Mouse (Mus musculus) left cerebral cortex, postnatal 25 days (tissue): Measurements from ENCODE around the gene Erlin1. TPM values are rescaled to one million over a fixed set of nuclear protein-coding genes. Genes with fewer than 3 reads are reported as not detected.

Experiments
- DNase-seq, 2 experiments: peaks; one replicate each; pipeline ENCODE4 v3.0.0; 2022; ENCODE audit warnings: low spot score in 2 of 2, mixed read lengths in 1 of 2
- intact Hi-C: fragments of 180-260 bp; cut with DNase I; formaldehyde crosslinking; loops from one replicate; pipeline ENCODE4 v1.15.1; 2025
- total RNA-seq, 2 experiments: library from RNA; stranded (reverse); gene quantifications; 2 replicates each; pipeline ENCODE4 v1.2.3; 2021

Gene Erlin1
- total RNA-seq, 2 experiments from 2014 or later = 21.4 to 25.5 TPM

DNA sequence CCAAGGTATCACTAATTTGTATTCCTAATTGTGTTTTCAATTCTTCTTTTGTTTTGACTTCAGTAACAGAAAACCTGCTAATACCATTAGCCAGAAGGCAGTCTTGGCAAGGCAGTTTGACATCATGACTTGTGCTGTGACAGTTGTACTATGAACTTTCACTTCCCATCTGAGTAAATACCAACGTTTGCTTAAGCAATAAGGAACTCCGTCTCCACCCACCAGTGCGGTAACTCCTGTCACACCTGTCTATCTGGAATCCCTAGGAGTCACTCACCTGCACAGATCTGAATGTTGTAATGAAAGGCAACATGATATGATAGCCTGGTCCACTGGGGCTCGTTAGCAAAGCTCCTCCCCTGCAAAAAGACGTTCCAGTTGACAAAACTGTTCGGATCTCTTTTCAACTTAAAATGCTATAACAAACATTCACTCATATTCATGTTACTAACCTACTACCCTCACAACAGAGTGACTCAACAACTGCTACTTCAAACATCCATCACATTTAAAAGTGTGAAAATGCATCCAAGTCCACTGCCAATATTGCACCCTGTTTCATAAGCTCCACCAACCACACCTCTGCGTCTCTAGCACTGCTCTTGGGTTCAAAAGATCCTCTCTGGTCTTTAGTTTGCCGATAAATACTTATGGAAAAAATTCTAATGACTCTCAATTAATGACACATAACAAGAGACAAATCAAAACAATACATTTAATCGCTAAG lies 2.1 kb downstream of the Erlin1 start:
- DNase-seq = no peak
- intact Hi-C loops = no loop called here

DNA sequence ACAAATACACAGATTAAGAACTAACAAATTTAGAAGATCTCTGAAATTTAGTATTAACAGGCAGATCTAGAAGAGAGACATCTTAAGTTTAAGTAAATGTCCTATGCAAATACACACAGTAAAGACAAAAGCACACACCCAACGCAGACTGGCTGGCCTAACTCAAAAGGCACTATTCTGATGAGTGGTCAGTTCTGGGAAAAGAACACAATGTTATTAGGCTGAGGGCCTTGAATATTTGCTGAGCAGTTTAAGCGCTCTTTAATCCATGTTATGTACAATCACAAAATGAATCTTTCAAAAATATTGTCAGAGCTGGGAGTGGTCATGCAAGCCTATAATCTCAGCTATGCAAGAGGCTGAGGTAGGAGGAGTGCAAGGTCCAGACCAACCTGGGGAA lies 4.9 kb downstream of the Erlin1 start:
- intact Hi-C loops = no loop called here
- DNase-seq = no peak

DNA sequence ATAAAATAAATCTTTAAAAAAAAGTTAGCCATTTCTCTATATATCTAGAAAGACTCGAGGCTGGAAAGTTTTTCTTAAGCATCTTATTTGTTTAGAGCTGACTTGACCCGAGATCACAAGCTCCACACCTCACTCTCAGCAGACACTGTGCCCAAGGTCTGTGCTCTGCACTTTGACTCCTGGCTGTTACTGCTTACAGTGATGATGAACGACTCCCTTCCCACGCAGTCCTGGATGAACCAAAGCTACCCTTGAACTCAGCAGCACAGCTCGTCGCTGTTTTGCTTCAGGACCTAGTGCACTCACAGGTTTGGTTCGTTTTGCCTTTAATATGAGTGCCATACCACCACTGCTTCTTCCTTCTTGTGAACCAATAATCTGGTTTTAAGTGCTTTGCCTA lies 5.8 kb downstream of the Erlin1 start:
- DNase-seq = no peak
- intact Hi-C loops = no loop called here

DNA sequence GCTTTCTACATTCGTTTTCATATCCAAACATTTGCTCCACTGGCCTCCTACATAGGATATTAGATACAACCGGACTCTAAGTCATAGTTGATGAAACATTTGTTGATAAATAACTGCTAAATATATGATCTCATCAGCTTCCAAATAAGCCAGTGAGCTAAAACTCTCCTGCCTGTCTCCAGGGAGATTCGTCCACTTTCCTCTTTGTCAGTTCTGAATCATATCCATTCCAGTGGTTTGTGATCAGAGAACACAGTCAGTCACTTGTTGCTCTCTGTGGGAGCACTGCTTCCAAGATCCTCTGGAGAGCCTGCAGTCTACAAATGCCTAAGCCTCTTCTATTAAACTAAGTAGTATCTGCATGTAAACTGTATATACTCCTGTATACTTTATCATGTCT lies 9.4 kb downstream of the Erlin1 start:
- intact Hi-C loops = no loop called here
- DNase-seq = no peak

DNA sequence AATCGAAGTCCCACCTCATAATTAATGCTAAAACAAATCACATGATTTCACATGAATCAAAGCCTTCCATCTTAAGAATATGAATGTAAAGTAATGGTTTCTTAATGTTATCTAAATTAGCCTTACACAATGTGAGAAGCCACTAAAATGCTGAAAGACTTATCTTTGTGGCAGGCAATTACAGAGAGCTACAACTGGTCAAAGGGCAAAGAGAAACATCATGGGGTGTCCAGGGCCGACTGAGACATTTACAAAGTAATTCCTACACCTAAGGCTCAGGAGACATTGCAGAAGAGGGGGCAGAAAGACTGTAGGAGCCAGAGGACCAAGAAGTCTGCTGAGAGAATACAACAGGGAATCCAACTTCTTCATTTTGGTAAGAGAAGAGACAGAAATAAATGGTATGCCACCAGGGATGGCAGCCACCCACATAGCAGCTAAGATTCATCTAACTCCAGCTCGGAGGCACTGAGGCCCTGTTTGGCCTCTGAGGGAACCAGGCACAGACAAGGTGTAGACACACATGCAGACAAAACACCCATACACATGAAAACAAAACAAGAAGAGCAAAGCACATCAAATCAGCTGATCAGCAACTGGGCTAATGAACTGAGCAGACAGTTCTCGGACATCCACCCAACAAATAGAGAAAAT lies 14.3 kb downstream of the Erlin1 start:
- peak in 1 of 2 experiments; percentile 53 for DNase-seq
- intact Hi-C loops = no loop called here

DNA sequence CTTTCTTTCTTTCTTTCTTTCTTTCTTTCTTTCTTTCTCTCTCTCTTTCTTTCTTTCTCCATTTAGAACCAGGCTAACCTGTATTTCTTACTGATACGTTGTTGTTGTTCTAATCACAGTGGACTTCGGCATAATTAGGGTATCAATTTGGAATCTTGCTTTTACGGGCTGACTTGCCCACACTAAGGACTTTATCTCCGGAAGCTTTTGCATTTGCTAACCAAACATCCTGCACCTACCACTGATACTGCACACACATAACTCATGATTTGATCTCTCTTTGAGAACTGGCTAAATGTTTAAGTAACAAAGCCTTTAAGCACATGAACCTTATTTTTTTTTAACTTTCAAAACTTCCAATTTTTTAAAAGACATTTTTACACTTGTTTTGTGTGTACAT lies 19.2 kb downstream of the Erlin1 start:
- intact Hi-C loops = no loop called here
- no peak for DNase-seq

DNA sequence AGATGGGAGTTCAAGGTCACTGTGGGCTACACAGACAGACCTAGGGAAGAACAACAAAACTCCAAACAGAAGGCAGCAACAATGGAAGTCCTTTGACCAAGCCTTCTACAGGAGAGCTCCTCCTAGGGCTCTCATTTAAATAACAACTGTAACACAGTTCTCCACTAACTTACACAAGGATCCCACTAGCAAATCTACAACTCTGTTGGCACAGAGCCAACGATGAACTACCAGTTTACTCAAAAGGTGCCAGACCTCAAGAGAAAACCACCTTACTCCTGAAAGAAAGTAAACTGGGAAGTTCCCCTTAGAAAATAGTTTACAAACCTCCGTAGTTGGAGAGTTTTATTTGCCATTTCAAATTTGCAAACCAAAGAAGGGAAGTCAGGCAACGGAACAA lies 20.3 kb downstream of the Erlin1 start:
- intact Hi-C loops = no loop called here

DNA sequence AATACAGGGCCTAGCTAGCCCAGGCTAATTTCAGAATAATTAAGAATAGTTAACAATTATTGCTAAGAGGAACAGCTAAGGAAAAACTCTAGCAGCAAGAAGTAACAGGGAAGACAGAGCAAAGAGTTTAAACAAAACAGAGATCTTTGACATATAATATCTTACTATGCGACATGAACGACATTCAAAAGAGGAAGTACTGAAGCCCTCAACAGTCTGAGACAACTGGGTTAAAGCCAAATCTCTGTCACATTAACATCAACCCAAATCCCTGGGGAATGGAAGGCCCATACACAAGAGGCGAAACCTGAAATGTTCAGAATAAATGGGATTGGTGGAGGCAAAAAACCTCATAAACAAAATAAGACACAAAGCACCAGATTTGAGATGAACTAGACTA lies 23.7 kb downstream of the Erlin1 start:
- intact Hi-C loops = no loop called here
- DNase-seq = no peak

More for the DNA sequence above, 20.3 kb downstream of the Erlin1 start:
- no peak for DNase-seq

DNA sequence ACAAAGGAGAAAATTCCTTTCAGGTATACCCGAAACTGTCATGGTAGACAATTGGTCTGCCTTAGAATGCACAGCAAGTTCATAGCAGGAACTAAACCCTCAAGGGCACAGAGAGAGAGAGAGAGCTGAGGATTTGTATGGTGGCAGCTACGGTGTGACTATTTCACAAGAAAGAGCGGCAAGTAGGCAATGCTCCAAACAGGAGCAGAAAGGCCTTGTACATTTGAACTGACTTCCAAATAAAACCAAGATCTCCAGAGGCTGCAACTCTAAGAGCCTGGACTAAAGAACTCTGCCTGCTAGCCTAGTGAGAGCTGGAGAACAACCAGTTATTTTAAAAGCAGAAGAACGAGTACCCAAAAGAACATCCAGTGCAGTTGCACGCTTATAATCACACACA lies 27.5 kb downstream of the Erlin1 start:
- DNase-seq = no peak
- intact Hi-C loops = no loop called here

DNA sequence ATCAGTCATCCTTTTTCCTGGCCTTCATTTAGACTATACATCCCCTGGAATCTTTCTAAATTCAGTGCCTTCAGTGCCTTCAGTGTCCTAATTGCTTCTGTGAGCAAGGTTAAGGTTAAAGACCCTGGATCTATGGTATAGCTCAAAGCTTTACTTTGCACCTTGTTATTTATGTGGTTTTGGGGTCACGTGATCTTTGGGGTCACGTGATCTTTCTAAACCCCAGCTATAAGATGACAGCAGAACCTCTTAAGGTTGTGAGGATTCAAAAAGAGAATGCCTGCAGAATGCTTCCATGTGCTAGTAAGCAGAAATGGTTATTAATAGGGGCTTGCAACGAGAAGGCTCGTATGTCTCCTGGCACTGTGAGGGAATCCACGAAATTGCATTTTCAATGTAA lies 36.2 kb downstream of the Erlin1 start:
- intact Hi-C loops = no loop called here
- DNase-seq = no peak

DNA sequence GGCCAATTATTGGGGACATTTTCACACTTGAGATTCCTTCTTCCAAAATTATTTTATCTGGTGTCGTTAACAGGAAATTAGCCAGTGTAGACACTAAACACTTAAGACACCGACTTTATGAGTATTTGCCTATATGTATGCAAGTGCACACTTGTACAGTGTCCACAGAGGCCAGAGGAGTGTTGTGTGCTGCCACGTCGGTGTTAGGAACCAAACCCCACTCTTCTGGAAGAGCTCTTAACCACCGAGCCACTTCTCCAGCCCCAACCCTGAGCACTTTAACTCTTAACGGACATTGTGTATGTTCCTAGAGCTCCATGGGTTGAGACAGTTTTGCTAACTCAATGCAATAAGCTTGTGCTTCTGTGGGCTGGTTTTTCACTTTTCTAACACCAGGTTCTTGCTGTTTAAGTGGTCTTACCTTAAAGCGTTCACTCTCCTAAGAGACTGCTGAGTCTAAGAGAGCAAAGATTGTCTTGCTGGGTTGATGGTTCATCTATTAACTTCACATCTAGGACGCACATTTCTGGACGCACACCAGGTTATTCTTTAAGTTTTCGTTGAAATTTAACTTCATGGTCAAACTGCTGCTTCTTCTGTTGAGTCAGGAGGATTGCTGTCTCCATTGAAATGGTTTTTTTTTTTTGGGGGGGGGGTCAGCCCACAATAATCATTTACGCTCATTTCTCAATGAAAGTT lies 37.4 kb downstream of the Erlin1 start:
- DNase-seq = no peak
- intact Hi-C loops = no loop called here

DNA sequence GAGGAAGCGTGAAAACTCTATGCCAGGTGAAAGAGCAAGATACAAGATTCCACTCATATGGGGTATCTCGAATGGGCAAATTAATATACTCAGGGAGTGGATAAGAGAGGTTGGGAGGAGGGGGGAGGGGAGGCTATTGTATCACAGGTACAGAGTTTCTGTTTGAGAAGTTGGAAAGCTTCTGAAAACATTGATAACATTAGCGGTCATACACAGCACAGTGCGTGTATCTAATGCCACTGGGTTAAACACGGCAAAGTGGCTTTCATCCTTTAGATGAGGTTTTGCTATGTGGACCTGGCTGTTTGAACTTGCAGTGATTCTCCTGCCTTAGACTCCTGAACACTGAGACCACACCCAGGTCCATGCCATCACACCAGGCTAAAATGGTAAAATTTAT lies 39.6 kb downstream of the Erlin1 start:
- DNase-seq = no peak

DNA sequence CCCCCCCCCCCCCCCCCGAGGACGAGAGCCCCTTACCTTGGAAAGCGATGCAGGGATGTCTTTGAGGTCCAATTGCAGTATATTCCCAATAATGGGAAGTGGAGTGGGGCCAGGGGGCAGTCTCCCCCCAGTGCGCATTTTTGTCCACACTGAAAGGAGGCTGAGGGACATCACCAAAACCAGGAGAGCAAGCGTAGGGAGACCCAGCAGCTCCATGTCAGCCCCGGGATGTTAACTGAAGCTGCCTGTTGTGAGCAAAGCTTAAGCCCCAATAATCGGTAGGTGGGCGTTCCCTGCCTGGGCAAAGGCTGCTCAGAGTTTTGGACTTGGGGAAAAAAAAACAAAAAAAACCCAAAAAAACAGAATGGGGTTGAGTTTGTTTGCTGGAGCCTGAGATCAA lies 40.6 kb downstream of the Erlin1 start, which contains the start of gene Cyp2c23:
Gene Cyp2c23 (minus strand): TSS at position 237 of the 400 bp plus-strand sequence.
- intact Hi-C loops = no loop called here
- DNase-seq = no peak

More for the DNA sequence above, 39.6 kb downstream of the Erlin1 start:
- intact Hi-C loops = no loop called here

DNA sequence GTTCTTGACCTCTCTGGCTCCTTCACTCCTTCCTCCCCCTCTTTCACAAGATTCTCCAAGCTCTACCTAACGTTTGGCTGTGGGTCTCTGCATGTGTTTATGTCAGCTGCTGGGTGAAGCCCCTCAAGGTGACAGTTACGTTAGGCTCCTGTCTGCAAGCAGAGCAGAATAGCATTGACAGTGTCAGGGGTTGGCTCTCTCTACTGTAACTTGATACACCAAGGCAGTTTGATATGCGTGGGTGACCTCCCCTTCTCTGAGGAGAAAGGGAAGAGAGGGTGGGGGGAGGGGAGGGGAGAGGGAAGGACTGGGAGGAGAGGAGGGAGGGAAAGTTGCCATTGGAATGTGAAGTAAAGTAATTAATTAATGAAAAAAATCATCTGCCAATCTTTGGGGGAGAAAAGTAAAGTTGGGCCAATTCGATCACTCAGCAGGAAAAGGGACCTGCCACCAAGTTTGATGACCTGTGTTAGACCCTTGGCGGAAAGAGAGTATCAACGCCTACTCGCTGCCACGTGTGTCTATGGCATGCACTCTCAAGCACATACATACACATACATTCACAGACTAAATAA lies 42.5 kb downstream of the Erlin1 start:
- DNase-seq = no peak
- intact Hi-C loops = no loop called here

DNA sequence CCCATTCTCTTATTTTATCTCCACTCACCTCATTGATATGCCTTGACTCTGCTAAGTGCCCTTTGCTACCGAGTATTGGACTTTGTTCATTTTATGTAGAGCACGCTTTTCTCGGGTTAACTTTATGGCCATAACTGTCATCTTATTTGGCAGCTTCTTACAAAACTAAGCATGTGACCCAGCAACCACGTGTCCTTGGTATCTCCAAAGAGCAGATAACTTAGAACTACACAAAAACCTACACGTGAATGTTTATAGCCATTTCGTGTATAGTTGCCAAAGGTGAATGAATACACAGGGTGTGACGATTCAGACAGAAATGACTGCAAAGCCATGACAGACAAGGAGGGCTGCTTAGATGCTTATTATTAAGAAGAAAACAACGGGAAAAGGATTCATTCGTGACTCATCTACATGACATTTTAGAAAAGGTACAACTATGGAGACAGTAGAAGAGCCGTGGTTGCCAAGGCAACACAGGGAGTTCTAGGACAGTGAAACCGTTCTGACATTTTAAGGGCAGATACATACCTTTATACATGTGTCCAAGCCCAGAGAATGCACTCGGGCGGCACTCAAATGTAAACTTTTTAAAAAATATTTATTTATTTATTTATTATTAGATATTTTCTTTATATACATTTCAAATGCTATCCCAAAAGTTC lies 44.5 kb downstream of the Erlin1 start:
- DNase-seq = peak in 1 of 2 experiments; percentile 16
- intact Hi-C loops = no loop called here

DNA sequence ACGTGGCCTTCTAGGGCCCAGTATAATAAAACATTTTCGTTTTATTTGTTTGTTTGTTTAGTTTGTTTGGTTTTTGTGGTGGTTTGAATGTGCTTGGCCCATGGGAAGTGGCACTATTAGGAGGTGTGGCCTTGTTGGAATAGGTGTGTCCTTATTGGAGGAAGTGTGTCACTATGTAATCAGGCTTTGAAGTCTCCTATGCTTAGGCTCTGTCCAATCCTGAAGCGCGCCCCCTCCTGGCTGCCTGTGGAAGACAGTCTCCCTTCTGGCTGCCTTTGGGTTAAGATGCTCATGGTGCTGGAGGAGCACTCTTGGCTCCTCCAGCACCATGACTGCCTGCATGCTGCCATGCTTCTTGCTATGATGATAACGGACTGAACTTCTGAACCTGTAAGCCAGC lies 46.5 kb downstream of the Erlin1 start:
- DNase-seq = no peak
- intact Hi-C loops = no loop called here

DNA sequence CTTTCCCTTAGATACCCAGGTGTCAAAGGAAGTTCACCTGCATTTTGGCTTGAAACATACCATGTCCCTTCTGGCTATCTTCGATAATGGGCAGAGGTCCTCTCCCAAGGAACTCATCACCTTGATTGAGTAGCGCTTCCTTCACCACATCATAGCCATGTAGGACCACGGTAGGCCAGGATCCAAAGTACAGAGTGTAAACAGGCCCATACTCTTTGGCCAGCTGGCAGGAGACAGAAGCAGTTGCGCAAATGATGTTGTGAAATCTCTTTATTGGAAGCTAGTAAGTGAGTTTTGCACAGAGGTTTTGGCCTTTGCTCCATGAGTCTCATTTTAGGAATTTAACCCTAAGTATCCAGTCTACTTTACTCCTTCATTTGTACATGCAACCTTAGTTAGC lies 48.1 kb downstream of the Erlin1 start:
- intact Hi-C loops = no loop called here
- no peak for DNase-seq

DNA sequence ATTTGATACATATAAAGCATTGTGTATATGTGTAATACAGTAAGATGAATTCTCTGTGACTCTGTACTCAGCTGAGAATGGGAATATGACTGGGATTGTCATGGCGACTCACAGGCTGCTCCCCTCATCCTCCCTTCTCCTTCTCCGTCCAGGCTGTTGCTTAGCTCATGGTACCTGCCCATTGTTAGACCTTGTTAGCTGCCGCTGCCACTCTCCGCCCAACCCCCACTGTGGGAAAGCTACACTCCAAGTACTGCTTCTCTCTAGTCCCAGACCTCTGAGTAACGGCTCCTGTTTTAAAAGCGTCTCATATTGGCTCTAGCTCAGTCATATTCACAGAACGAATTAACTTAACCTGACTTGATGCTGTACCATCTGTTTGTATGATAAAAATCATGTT lies 49.8 kb downstream of the Erlin1 start:
- intact Hi-C loops = no loop called here
- DNase-seq = no peak

DNA sequence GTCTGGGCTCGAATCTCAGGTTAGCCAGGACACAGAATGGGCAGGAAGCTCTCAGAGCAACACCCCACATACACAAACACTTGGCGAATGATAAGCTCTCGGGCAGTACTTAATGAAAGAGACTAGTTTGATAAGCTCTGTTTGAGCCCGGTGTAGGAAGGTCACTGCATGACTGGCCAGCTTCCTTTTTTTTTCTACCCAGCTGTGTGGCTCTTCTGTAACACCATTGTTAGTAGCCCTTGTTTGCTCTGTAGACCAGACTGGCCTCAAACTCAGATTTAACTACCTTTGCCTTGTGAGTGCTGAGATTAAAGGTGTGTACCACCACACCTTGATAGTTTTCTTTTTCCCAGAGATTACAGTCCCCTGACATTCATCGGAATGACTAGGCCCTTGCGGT lies 55.7 kb downstream of the Erlin1 start:
- DNase-seq = no peak
- intact Hi-C loops = no loop called here

DNA sequence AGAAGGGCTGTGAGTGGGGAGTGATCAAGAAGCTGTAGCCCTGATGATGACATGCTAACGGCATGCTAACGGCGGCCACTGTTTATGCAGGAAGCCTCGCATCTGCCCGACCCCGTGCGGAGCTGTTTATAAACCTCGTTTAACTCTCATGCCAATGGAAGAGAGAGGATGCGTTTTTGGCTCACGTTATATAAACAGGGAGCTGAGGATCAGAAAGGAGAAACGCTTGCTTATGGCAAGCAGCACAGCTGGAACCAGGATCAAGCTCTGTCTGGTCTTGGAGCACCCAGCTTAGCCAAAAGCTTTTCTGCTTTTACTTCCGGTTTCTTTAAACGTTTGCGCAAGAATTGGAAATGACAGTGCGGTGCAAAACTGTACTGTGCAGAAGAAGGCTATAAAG lies 60.8 kb downstream of the Erlin1 start:
- intact Hi-C loops = no loop called here
- DNase-seq = peak in 1 of 2 experiments; percentile 6
